Mouse (Mus musculus) megakaryocyte-erythroid progenitor cell, adult 5-6 weeks (primary cell): ENCODE results near the gene Prkab2. TPM values are rescaled to one million over a fixed set of nuclear protein-coding genes. Genes with fewer than 3 reads are reported as not detected.

Experiments
- ATAC-seq: replicated peaks from 2 replicates; pipeline ENCODE4 v1.8.0; 2016; ENCODE audit warnings: mild to moderate bottlenecking, inconsistent platforms; ENCODE audit not compliant: severe bottlenecking, poor library complexity, low FRiP score, low TSS enrichment
- total RNA-seq, 2 experiments: library from RNA; stranded (forward) in 1 of 2; stranded (reverse) in 1 of 2; fragments of 200-1000, 215-1000 nt in 1 of 2; fragments of >200 nt in 1 of 2; fragmentation: Nextera tagmentation in 1 of 2; gene quantifications; 2 replicates each; pipeline ENCODE4 v1.2.3; 2014 to 2017

The Prkab2 gene
- total RNA-seq (2014; fragmentation: Nextera tagmentation): 3.2 and 5.4 TPM in 2 replicates
- total RNA-seq (2017): 1.6 and 1.9 TPM in 2 replicates

- ATAC-seq: peak; percentile 90
These were observed at the start of gene Prkab2 for GRCm38 (mm10) chr3:97657655-97658411. Prkab2 (plus strand) TSS chr3:97658193.

GRCm38 (mm10) chr3:97609201-97609844 is 48.7 kb upstream of the Prkab2 start:
- peak; percentile 66 for ATAC-seq

- peak; percentile 88 for ATAC-seq
These were observed 48.1 kb upstream of the Prkab2 start, which contains the start of gene Chd1l for GRCm38 (mm10) chr3:97609845-97610410. Chd1l (minus strand) TSS chr3:97610203.

- ATAC-seq: no peak
These were observed 47.0 kb upstream of the Prkab2 start for GRCm38 (mm10) chr3:97611021-97611420.

GRCm38 (mm10) chr3:97615154-97615553 is 42.8 kb upstream of the Prkab2 start:
- no peak for ATAC-seq

- ATAC-seq: no peak
These were observed 42.1 kb upstream of the Prkab2 start for GRCm38 (mm10) chr3:97615933-97616332.

- ATAC-seq: no peak
These were observed 40.7 kb upstream of the Prkab2 start for GRCm38 (mm10) chr3:97617091-97617825.

GRCm38 (mm10) chr3:97617899-97618298 is 40.1 kb upstream of the Prkab2 start:
- peak; percentile 59; the same call in 1 of the 2 replicates for ATAC-seq

GRCm38 (mm10) chr3:97620657-97621056 is 37.3 kb upstream of the Prkab2 start:
- no peak for ATAC-seq

GRCm38 (mm10) chr3:97624611-97625010 is 33.4 kb upstream of the Prkab2 start:
- no peak for ATAC-seq

GRCm38 (mm10) chr3:97627893-97628292 is 30.1 kb upstream of the Prkab2 start:
- ATAC-seq: no peak

GRCm38 (mm10) chr3:97628391-97629001 is 29.5 kb upstream of the Prkab2 start, which contains the start of gene Fmo5:
Fmo5 (plus strand) TSS chr3:97628804.
- ATAC-seq: peak; percentile 100

GRCm38 (mm10) chr3:97629941-97630340 is 28.1 kb upstream of the Prkab2 start:
- ATAC-seq: no peak

- no peak for ATAC-seq
These were observed 27.2 kb upstream of the Prkab2 start for GRCm38 (mm10) chr3:97630746-97631145.

- ATAC-seq: no peak
These were observed 26.6 kb upstream of the Prkab2 start for GRCm38 (mm10) chr3:97631258-97631860.

GRCm38 (mm10) chr3:97633456-97633855 is 24.5 kb upstream of the Prkab2 start:
- ATAC-seq: no peak

- ATAC-seq: peak; percentile 56; the same call in 1 of the 2 replicates
These were observed 23.7 kb upstream of the Prkab2 start for GRCm38 (mm10) chr3:97634288-97634761.

- no peak for ATAC-seq
These were observed 16.6 kb upstream of the Prkab2 start for GRCm38 (mm10) chr3:97641396-97641795.

- ATAC-seq: no peak
These were observed 16.0 kb upstream of the Prkab2 start for GRCm38 (mm10) chr3:97642001-97642400.
